Mouse (Mus musculus) embryonic facial prominence, embryonic 15.5 days (tissue): ENCODE measurements at regions not wholly inside any gene's neighbourhood (a gene's known extent, or its start where the extent isn't known, plus 50 kb on each side); places are given as distances from the start of the nearest gene placed in this dataset.
A peak's percentile ranks its signal among the peaks of the same experiment; 100 is the strongest.

Experiments used
- ATAC-seq: fragments of 200-750 bp; cut with Nextera tagmentation; 2 replicates; pipeline ENCODE4 v1.8.0; 2017; ENCODE audit warnings: low read depth, moderate TSS enrichment; ENCODE audit not compliant: insufficient number of reproducible peaks, low FRiP score, low TSS enrichment
- H3K27ac ChIP-seq: fragments of 300-500 bp; sonication (generic); replicated peaks from 2 replicates; pipeline ENCODE4 v1.5.1; 2015; ENCODE audit warnings: mild to moderate bottlenecking, inconsistent platforms
- H3K27me3 ChIP-seq: fragments of 300-500 bp; sonication (generic); 2 replicates; pipeline ENCODE4 v1.6.1; 2015; ENCODE audit warnings: inconsistent platforms
- H3K36me3 ChIP-seq: fragments of 300-500 bp; sonication (generic); 2 replicates; pipeline ENCODE4 v1.6.1; 2015; ENCODE audit warnings: mild to moderate bottlenecking, inconsistent platforms
- H3K4me1 ChIP-seq: fragments of 300-500 bp; sonication (generic); 2 replicates; pipeline ENCODE4 v1.6.1; 2015; ENCODE audit warnings: inconsistent platforms
- H3K4me2 ChIP-seq: fragments of 300-500 bp; sonication (generic); replicated peaks from 2 replicates; pipeline ENCODE4 v1.6.1; 2015; ENCODE audit warnings: mild to moderate bottlenecking, inconsistent platforms
- H3K4me3 ChIP-seq: fragments of 300-500 bp; sonication (generic); replicated peaks from 2 replicates; pipeline ENCODE4 v1.5.1; 2015; ENCODE audit warnings: mild to moderate bottlenecking, inconsistent platforms
- H3K9ac ChIP-seq: fragments of 300-500 bp; sonication (generic); 2 replicates; pipeline ENCODE4 v1.6.1; 2015; ENCODE audit warnings: inconsistent platforms
- H3K9me3 ChIP-seq: fragments of 300-500 bp; sonication (generic); replicated peaks from 2 replicates; pipeline ENCODE4 v1.6.1; 2016; ENCODE audit warnings: inconsistent platforms
- WGBS: fragments of 180-500 bp; shearing (Covaris S2); methylation state at CpG from one replicate; pipeline ENCODE4 v1.1.7; 2015; 5-methylcytosine and 5-hydroxymethylcytosine counted together

- Histone ChIP-seq H3K27me3 (no peaks in the 10 kb centered on the region), H3K36me3 (no peaks in the 10 kb centered on the region), H3K9ac (no peak overlapping the region), H3K4me3 (no peak overlapping the region), H3K4me2 (no peak overlapping the region), H3K9me3 (no peaks in the 10 kb centered on the region), H3K27ac (no peak overlapping the region), H3K4me1 (peaks cover 13% of the 10 kb centered on the region; the same call in 1 of the 2 replicates)
- WGBS = 60% methylated on average over 6 of the region's 6 CpGs
- ATAC-seq = no peak
Measured at GRCm38 (mm10) chr4:137189058-137189457, 88.2 kb upstream of the Wnt4 start.

DNA sequence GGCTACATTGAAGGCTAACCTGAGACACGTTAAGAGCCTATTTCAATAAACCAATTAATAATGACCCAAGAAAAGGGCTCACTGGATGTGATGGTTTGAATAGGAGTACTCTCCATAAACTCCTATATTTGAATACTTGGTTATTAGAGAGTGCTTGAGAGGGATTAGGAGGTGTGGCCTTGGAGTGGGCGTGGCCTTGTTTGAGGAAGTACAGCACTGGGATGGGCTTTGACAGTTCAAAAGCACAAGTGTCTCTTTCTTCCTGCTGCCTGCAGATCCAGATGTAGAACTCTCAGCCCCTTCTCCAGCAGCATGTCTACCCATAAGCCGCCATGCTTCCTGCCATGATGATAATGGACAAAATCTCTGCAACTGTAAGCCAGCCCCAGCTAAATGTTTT is 89.7 kb upstream of the Wnt4 start:
- Histone ChIP-seq H3K4me1 (peaks cover 13% of the 10 kb centered on the region; the same call in 1 of the 2 replicates), H3K4me2 (no peak overlapping the region), H3K9me3 (no peaks in the 10 kb centered on the region), H3K9ac (no peak overlapping the region), H3K27me3 (no peaks in the 10 kb centered on the region), H3K27ac (no peak overlapping the region), H3K4me3 (no peak overlapping the region), H3K36me3 (no peaks in the 10 kb centered on the region)
- WGBS = 60% methylated on average over 3 of the region's 3 CpGs
- ATAC-seq = no peak

GRCm38 (mm10) chr4:137187051-137187450 is 90.2 kb upstream of the Wnt4 start:
- WGBS = 67% methylated on average over 9 of the region's 9 CpGs
- Histone ChIP-seq H3K36me3 (no peaks in the 10 kb centered on the region), H3K4me3 (no peak overlapping the region), H3K27me3 (no peaks in the 10 kb centered on the region), H3K9ac (no peak overlapping the region), H3K4me1 (peaks cover 13% of the 10 kb centered on the region; the same call in 1 of the 2 replicates), H3K27ac (no peak overlapping the region), H3K9me3 (no peaks in the 10 kb centered on the region), H3K4me2 (no peak overlapping the region)
- no peak for ATAC-seq

- no peaks in the 10 kb centered on the region for H3K36me3 ChIP-seq
- no peak overlapping the region for H3K27ac ChIP-seq
- no peaks in the 10 kb centered on the region for H3K9me3 ChIP-seq
- H3K4me3 ChIP-seq = no peak overlapping the region
- no peak for ATAC-seq
- 89% methylated on average over 4 of the region's 4 CpGs for WGBS
- no peak overlapping the region for H3K9ac ChIP-seq
- H3K27me3 ChIP-seq = no peaks in the 10 kb centered on the region
- H3K4me1 ChIP-seq = peaks cover 13% of the 10 kb centered on the region; the same call in 1 of the 2 replicates
- no peak overlapping the region for H3K4me2 ChIP-seq
Measured at GRCm38 (mm10) chr4:137185001-137185400, 92.3 kb upstream of the Wnt4 start.

DNA sequence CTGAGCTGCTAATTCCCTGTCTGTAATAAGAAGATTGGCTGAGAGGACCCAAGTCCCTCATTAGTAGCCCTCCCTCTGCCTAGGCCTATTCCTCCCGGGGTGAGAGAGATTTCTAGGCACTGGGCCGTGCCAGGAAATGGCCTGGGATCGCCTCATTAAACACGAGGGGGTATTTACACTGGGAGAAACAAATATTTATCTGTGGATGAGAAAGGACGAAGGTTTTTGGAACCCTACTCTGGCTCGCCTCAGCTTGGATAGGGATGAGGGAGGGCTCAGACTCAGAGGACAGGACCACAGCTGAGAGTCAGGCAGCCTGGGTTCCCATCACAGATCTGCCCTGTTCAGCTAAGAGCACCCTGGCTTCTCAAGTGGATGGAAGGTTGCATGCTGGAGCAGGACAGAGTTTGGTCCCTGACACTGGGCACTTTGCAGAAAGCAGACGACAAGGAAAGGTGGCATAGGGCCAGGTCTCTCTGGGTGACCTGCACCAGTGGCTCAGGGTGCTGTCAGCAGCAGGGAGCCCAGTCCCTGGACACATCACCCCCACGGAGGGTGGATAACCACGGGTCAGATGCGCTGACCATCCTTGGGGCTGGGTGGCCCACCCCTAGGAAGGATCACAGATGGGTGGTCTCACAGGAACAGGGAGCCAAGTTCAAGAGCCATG is 94.0 kb upstream of the Wnt4 start:
- Histone ChIP-seq H3K9ac (no peak overlapping the region), H3K9me3 (no peaks in the 10 kb centered on the region), H3K4me3 (no peak overlapping the region), H3K27ac (no peak overlapping the region), H3K36me3 (no peaks in the 10 kb centered on the region), H3K4me1 (peaks cover 7% of the 10 kb centered on the region; the same call in 1 of the 2 replicates), H3K27me3 (no peaks in the 10 kb centered on the region), H3K4me2 (no peak overlapping the region)
- WGBS = 66% methylated on average over 10 of the region's 10 CpGs
- no peak for ATAC-seq

DNA sequence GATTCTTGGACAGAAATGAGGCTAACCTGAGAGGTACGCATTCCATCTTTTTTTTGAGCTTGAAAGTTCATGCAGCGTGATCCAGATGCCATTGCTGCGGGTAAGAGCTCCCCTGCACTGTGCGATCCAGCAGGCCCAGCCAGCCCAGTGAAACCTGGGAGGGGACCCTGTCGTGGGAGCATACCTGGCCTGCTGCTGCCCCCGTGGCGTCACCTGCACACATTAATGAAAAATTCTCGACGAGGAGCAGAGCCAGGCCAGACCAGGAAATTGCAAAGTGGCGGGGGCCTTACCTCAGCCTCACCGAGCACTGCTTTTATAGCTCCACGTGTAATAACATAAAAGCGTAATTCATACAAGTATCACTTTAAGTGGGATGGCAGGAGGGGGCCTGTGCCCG is 94.7 kb upstream of the Wnt4 start:
- no peak overlapping the region for H3K4me3 ChIP-seq
- 75% methylated on average over 14 of the region's 14 CpGs for WGBS
- H3K9ac ChIP-seq = no peak overlapping the region
- no peaks in the 10 kb centered on the region for H3K9me3 ChIP-seq
- H3K27ac ChIP-seq = no peak overlapping the region
- no peaks in the 10 kb centered on the region for H3K27me3 ChIP-seq
- H3K4me1 ChIP-seq = peaks cover 7% of the 10 kb centered on the region; the same call in 1 of the 2 replicates
- H3K4me2 ChIP-seq = no peak overlapping the region
- H3K36me3 ChIP-seq = no peaks in the 10 kb centered on the region
- no peak for ATAC-seq

GRCm38 (mm10) chr4:137181252-137181651 is 96.0 kb upstream of the Wnt4 start:
- no peak for ATAC-seq
- WGBS = 68% methylated on average over 8 of the region's 8 CpGs
- H3K9me3 ChIP-seq = no peaks in the 10 kb centered on the region

DNA sequence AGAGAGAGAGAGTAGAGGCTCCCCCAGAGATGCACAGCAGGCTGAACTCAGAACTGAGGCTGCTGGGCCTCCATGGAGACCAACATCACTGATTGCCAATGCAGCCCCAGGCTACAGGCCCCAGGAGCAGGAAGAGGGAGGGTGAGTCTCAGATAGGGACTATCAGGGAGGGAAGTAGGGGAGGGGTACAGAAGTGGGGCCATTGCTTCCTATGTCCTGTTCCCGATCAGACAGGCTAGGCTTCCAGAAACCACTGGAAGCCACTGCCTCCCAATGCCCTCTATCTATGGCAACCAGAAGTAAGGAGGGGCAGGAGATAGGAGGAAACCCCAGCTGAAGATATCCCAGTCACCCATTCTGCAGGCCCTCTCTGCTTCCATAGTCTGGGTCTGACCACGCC is 97.2 kb upstream of the Wnt4 start:
- H3K9me3 ChIP-seq = no peaks in the 10 kb centered on the region
- H3K4me3 ChIP-seq = no peak overlapping the region
- WGBS = 80% methylated on average over 2 of the region's 2 CpGs
- H3K9ac ChIP-seq = no peak overlapping the region
- H3K4me1 ChIP-seq = peaks cover 7% of the 10 kb centered on the region; the same call in 1 of the 2 replicates
- no peak overlapping the region for H3K27ac ChIP-seq
- H3K4me2 ChIP-seq = no peak overlapping the region
- no peaks in the 10 kb centered on the region for H3K36me3 ChIP-seq
- no peak for ATAC-seq
- no peaks in the 10 kb centered on the region for H3K27me3 ChIP-seq

More at GRCm38 (mm10) chr4:137181252-137181651, 96.0 kb upstream of the Wnt4 start:
- H3K4me2 ChIP-seq = no peak overlapping the region
- no peaks in the 10 kb centered on the region for H3K27me3 ChIP-seq
- no peaks in the 10 kb centered on the region for H3K36me3 ChIP-seq
- H3K4me3 ChIP-seq = no peak overlapping the region
- H3K9ac ChIP-seq = no peak overlapping the region
- H3K27ac ChIP-seq = no peak overlapping the region
- H3K4me1 ChIP-seq = peaks cover 7% of the 10 kb centered on the region; the same call in 1 of the 2 replicates

- Histone ChIP-seq H3K36me3 (no peaks in the 10 kb centered on the region), H3K9me3 (no peaks in the 10 kb centered on the region), H3K4me3 (no peak overlapping the region), H3K27me3 (no peaks in the 10 kb centered on the region), H3K4me1 (0 out of 2 replicates have a peak, but pooled peaks cover 3% of the 10 kb centered on the region), H3K9ac (no peak overlapping the region), H3K4me2 (no peak overlapping the region), H3K27ac (no peak overlapping the region)
- 64% methylated on average over 3 of the region's 3 CpGs for WGBS
- 0 out of 2 replicates have a peak, but pooled peaks have one; percentile 47 for ATAC-seq
Measured at GRCm38 (mm10) chr4:137178833-137179232, 98.5 kb upstream of the Wnt4 start.

DNA sequence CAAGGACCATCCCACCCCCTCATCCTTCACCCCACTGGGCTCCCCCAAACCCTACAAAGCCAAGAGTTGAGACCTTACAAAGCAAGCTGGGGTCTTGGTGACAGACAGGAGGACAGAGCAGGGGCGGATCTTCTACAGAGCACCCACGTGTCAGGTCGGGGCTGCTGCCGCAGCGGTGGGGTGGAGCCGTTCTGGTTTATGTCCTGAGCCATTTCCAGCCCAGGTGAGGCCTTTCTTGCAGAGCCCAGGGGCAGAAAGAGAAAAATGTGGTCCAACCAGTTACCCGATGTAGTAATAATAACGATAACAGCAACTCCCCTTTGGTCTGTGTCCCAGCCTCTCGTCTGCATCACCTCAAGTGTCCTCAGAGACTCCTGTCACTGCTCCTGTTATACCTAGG is 112.4 kb upstream of the Wnt4 start:
- H3K4me2 ChIP-seq = peak overlapping the region; percentile 46
- no peaks in the 10 kb centered on the region for H3K36me3 ChIP-seq
- peaks cover 15% of the 10 kb centered on the region; the same call in 1 of the 2 replicates for H3K4me1 ChIP-seq
- ATAC-seq = peak; percentile 53; the same call in 1 of the 2 replicates
- peak overlapping the region; percentile 15 for H3K4me3 ChIP-seq
- H3K9me3 ChIP-seq = no peaks in the 10 kb centered on the region
- H3K9ac ChIP-seq = no peak overlapping the region
- WGBS = 21% methylated on average over 9 of the region's 9 CpGs
- 0 out of 2 replicates have a peak overlapping the region, but pooled peaks have one; percentile 4 for H3K27ac ChIP-seq
- H3K27me3 ChIP-seq = peaks cover 16% of the 10 kb centered on the region

- peak overlapping the region; percentile 15 for H3K4me3 ChIP-seq
- peak; percentile 45; the same call in 1 of the 2 replicates for ATAC-seq
- H3K36me3 ChIP-seq = no peaks in the 10 kb centered on the region
- H3K9me3 ChIP-seq = no peaks in the 10 kb centered on the region
- H3K4me2 ChIP-seq = peak overlapping the region; percentile 46
- H3K9ac ChIP-seq = no peak overlapping the region
- H3K4me1 ChIP-seq = peaks cover 15% of the 10 kb centered on the region; the same call in 1 of the 2 replicates
- WGBS = 3% methylated on average over 12 of the region's 12 CpGs
- no peak overlapping the region for H3K27ac ChIP-seq
- peaks cover 16% of the 10 kb centered on the region for H3K27me3 ChIP-seq
Measured at GRCm38 (mm10) chr4:137164429-137164828, 112.9 kb upstream of the Wnt4 start.

- no peak for ATAC-seq
- no peak overlapping the region for H3K4me3 ChIP-seq
- no peak overlapping the region for H3K27ac ChIP-seq
- peaks cover 15% of the 10 kb centered on the region; the same call in 1 of the 2 replicates for H3K4me1 ChIP-seq
- no peaks in the 10 kb centered on the region for H3K36me3 ChIP-seq
- H3K27me3 ChIP-seq = peaks cover 16% of the 10 kb centered on the region
- no peaks in the 10 kb centered on the region for H3K9me3 ChIP-seq
- peak overlapping the region; percentile 46 for H3K4me2 ChIP-seq
- 50% methylated on average over 12 of the region's 12 CpGs for WGBS
- H3K9ac ChIP-seq = no peak overlapping the region
Measured at GRCm38 (mm10) chr4:137163962-137164361, 113.3 kb upstream of the Wnt4 start.
